Mouse (Mus musculus): Measurements from ENCODE around the gene Zfp664.

- TF ChIP-seq CTCF (IDR thresholded peaks at IDR 0.05; ENCODE audit: borderline replicate concordance, insufficient read depth, low read length) (no peak), POLR2A (IDR thresholded peaks at IDR 0.05; ENCODE audit: low read depth, low read length) (no peak)
Observed at GRCm38 (mm10) chr5:124902195-124902594, 39.7 kb downstream of the Zfp664 start.
